Mouse (Mus musculus): ENCODE measurements around the gene Vmn2r79. TPM values are rescaled to one million over a fixed set of nuclear protein-coding genes. Genes with fewer than 3 reads are reported as not detected.
"Not testable (repeated sequence)": the region's sequence is repeated elsewhere in the genome, so short reads cannot be mapped to it uniquely, and the experiment has no call there.

Vmn2r79 gene
- polyA plus RNA-seq (2016; fragmentation: Nextera tagmentation; extraction: Ambion mirVana) = not detected in 2 replicates

GRCm38 (mm10) chr7:86995815-86996214 lies at the start of gene Vmn2r79:
Gene Vmn2r79 (plus strand): TSS chr7:86996115.
- not testable (repeated sequence) for H3K9me3 ChIP-seq (replicated peaks); H3K36me3 ChIP-seq; H3K27me3 ChIP-seq (replicated peaks); H3K27ac ChIP-seq (ENCODE audit: poor library complexity, severe bottlenecking); ATAC-seq (ENCODE audit: insufficient number of reproducible peaks, low FRiP score); H3K4me2 ChIP-seq; H3K4me1 ChIP-seq (replicated peaks); H3K9ac ChIP-seq; H3K4me3 ChIP-seq
- WGBS = 56% methylated on average over 1 of the region's 1 CpGs

- no peaks in the 10 kb centered on the region for H3K4me1 ChIP-seq (replicated peaks)
- H3K4me2 ChIP-seq = no peak overlapping the region
- no peaks in the 10 kb centered on the region for H3K27me3 ChIP-seq (replicated peaks)
- ATAC-seq (ENCODE audit: insufficient number of reproducible peaks, low FRiP score) = no peak
- H3K36me3 ChIP-seq = no peaks in the 10 kb centered on the region
- H3K4me3 ChIP-seq = no peak overlapping the region
- H3K9me3 ChIP-seq (replicated peaks) = no peaks in the 10 kb centered on the region
- WGBS = 54% methylated on average over 1 of the region's 1 CpGs
- no peak overlapping the region for H3K27ac ChIP-seq (ENCODE audit: poor library complexity, severe bottlenecking)
- H3K9ac ChIP-seq = no peak overlapping the region
Observed at GRCm38 (mm10) chr7:86994700-86995099, 1.2 kb upstream of the Vmn2r79 start.

- not testable (repeated sequence) for H3K9me3 ChIP-seq (replicated peaks)
Observed at GRCm38 (mm10) chr7:87026486-87026885, 30.6 kb downstream of the Vmn2r79 start.

GRCm38 (mm10) chr7:87063576-87063975 lies 67.7 kb downstream of the Vmn2r79 start:
- Histone ChIP-seq H3K4me3 (no peak overlapping the region), H3K36me3 (no peaks in the 10 kb centered on the region), H3K4me2 (no peak overlapping the region), H3K9me3 (replicated peaks) (no peaks in the 10 kb centered on the region; the same call in 1 of the 2 replicates), H3K4me1 (replicated peaks) (no peaks in the 10 kb centered on the region), H3K27ac (ENCODE audit: poor library complexity, severe bottlenecking) (no peak overlapping the region), H3K9ac (no peak overlapping the region), H3K27me3 (replicated peaks) (no peaks in the 10 kb centered on the region)
- ATAC-seq (ENCODE audit: insufficient number of reproducible peaks, low FRiP score) = no peak
- 72% methylated on average over 4 of the region's 4 CpGs for WGBS

More at GRCm38 (mm10) chr7:87026486-87026885, 30.6 kb downstream of the Vmn2r79 start:
- H3K27me3 ChIP-seq (replicated peaks); H3K4me3 ChIP-seq; H3K36me3 ChIP-seq; ATAC-seq (ENCODE audit: insufficient number of reproducible peaks, low FRiP score); H3K9ac ChIP-seq; H3K4me2 ChIP-seq; H3K4me1 ChIP-seq (replicated peaks); H3K27ac ChIP-seq (ENCODE audit: poor library complexity, severe bottlenecking): not testable (repeated sequence)

Other genes with a start within 250 kb of the Vmn2r79 start
- gene Folh1, start 220.2 kb upstream of the Vmn2r79 start, polyA plus RNA-seq (2016; fragmentation: Nextera tagmentation; extraction: Ambion mirVana) = not detected in 2 replicates
- gene Vmn2r77, start 201.1 kb upstream of the Vmn2r79 start, polyA plus RNA-seq (2016; fragmentation: Nextera tagmentation; extraction: Ambion mirVana) = not detected in 2 replicates
- not detected in 2 replicates for gene Vmn2r78, start 81.0 kb upstream of the Vmn2r79 start, polyA plus RNA-seq (2016; fragmentation: Nextera tagmentation; extraction: Ambion mirVana)
- gene Nox4, start 250.0 kb downstream of the Vmn2r79 start, polyA plus RNA-seq (2016; fragmentation: Nextera tagmentation; extraction: Ambion mirVana) = 4.1 and 4.3 TPM in 2 replicates

All from heart, embryonic 12.5 days (tissue).